Mouse (Mus musculus): ENCODE results near the gene Gm14440. TPM values are rescaled to one million over a fixed set of nuclear protein-coding genes. Genes with fewer than 3 reads are reported as not detected.

The Gm14440 gene
- not detected in 2 replicates for polyA plus RNA-seq (2012; rRNA removed; ENCODE audit: low replicate concordance)

DNA sequence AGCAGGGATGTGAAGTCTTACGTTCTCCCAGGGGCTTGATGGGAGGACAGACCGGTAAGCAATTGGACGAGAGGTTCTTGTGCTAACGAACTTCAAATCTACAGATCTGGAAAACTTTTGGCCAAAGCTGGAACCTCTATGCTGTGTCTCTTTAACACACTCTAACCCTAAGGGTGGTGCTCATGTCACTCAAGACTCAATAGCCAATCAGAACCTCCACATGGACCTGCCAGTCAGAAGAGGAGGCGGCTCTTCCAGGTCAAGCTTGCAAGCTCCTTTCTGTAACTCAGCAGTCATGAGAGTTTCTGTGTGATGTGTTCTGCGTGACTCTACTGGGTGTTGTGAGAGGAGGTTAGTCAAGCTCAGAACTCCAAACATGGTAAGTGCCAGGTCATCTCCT is at the start of gene Gm14440:
TSS of gene Gm14440 (plus strand) at position 301 of the 400 bp plus-strand sequence.

Other genes with a start within 250 kb of the Gm14440 start
- gene Gm14393, start 207.3 kb upstream of the Gm14440 start, polyA plus RNA-seq (2012; rRNA removed; ENCODE audit: low replicate concordance): not detected in 2 replicates
- 2.8 and 2.9 TPM in 2 replicates for gene Gm14399, start 133.1 kb upstream of the Gm14440 start, polyA plus RNA-seq (2012; rRNA removed; ENCODE audit: low replicate concordance)
- gene Gm14443, start 99.3 kb upstream of the Gm14440 start, polyA plus RNA-seq (2012; rRNA removed; ENCODE audit: low replicate concordance): 0.09 and 0.16 TPM in 2 replicates
- gene Gm14391, start 68.2 kb upstream of the Gm14440 start, polyA plus RNA-seq (2012; rRNA removed; ENCODE audit: low replicate concordance): 9.0 and 11.0 TPM in 2 replicates
- gene Gm4631, start 63.1 kb downstream of the Gm14440 start, polyA plus RNA-seq (2012; rRNA removed; ENCODE audit: low replicate concordance): 2.2 and 3.6 TPM in 2 replicates
- gene Zfp968, start 97.3 kb downstream of the Gm14440 start, polyA plus RNA-seq (2012; rRNA removed; ENCODE audit: low replicate concordance): 2.0 and 3.8 TPM in 2 replicates
- 10.0 and 14.3 TPM in 2 replicates for gene Gm4724, start 160.7 kb downstream of the Gm14440 start, polyA plus RNA-seq (2012; rRNA removed; ENCODE audit: low replicate concordance)
- 0.81 and 1.4 TPM in 2 replicates for gene Zfp965, start 194.9 kb downstream of the Gm14440 start, polyA plus RNA-seq (2012; rRNA removed; ENCODE audit: low replicate concordance)

Measured in subcutaneous adipose tissue, adult 2 months (tissue).